Mouse (Mus musculus) stomach, embryonic 14.5 days (tissue): ENCODE results near the gene Gdpd5. TPM values are rescaled to one million over a fixed set of nuclear protein-coding genes. Genes with fewer than 3 reads are reported as not detected.

Experiments used
- ATAC-seq: fragments of 200-750 bp; cut with Nextera tagmentation; 2 replicates; pipeline ENCODE4 v1.8.0; 2017; ENCODE audit warnings: low read depth, moderate TSS enrichment; ENCODE audit not compliant: insufficient number of reproducible peaks, insufficient read depth, low FRiP score
- H3K27ac ChIP-seq: fragments of 300-500 bp; sonication (generic); 2 replicates; pipeline ENCODE4 v1.5.1; 2014; ENCODE audit warnings: mild to moderate bottlenecking, low read length, moderate library complexity, mixed read lengths
- H3K27me3 ChIP-seq: fragments of 300-500 bp; sonication (generic); 2 replicates; pipeline ENCODE4 v1.6.1; 2014; ENCODE audit warnings: low read length, control low read depth, mixed read lengths; ENCODE audit not compliant: control insufficient read depth, insufficient read depth
- H3K36me3 ChIP-seq: fragments of 300-500 bp; sonication (generic); 2 replicates; pipeline ENCODE4 v1.6.1; 2014; ENCODE audit warnings: mild to moderate bottlenecking, control low read depth, low read length, moderate library complexity, mixed read lengths; ENCODE audit not compliant: control insufficient read depth, insufficient read depth
- H3K4me1 ChIP-seq: fragments of 300-500 bp; sonication (generic); 2 replicates; pipeline ENCODE4 v1.6.1; 2014; ENCODE audit warnings: low read length, control low read depth, mixed read lengths; ENCODE audit not compliant: control insufficient read depth, insufficient read depth
- H3K4me2 ChIP-seq: fragments of 300-500 bp; sonication (generic); replicated peaks from 2 replicates; pipeline ENCODE4 v1.6.1; 2014; ENCODE audit warnings: low read depth, low read length, control low read depth
- H3K4me3 ChIP-seq: fragments of 300-500 bp; sonication (generic); 2 replicates; pipeline ENCODE4 v1.5.1; 2014; ENCODE audit warnings: low read depth, low read length, control low read depth
- H3K9ac ChIP-seq: fragments of 300-500 bp; sonication (generic); replicated peaks from 2 replicates; pipeline ENCODE4 v1.6.1; 2014; ENCODE audit warnings: low read depth, mild to moderate bottlenecking, control low read depth, low read length, moderate library complexity, mixed read lengths
- H3K9me3 ChIP-seq: fragments of 300-500 bp; sonication (generic); 2 replicates; pipeline ENCODE4 v1.6.1; 2016; ENCODE audit warnings: low read depth, low read length, control low read depth; ENCODE audit not compliant: control insufficient read depth
- WGBS: fragments of 180-500 bp; shearing (Covaris S2); extraction: QIAGEN DNeasy Blood & Tissue Kit; methylation state at CpG from one replicate; pipeline ENCODE4 v1.1.7; 2014; 5-methylcytosine and 5-hydroxymethylcytosine counted together
- polyA plus RNA-seq: library from polyadenylated mRNA; unstranded; fragments of >200 nt; fragmentation: Nextera tagmentation; extraction: Ambion mirVana; gene quantifications from 2 replicates; pipeline ENCODE4 v1.2.1, GENCODE M21; 2014

The Gdpd5 gene
- polyA plus RNA-seq, 1 experiment from 2014 or later = 22.7 TPM

DNA sequence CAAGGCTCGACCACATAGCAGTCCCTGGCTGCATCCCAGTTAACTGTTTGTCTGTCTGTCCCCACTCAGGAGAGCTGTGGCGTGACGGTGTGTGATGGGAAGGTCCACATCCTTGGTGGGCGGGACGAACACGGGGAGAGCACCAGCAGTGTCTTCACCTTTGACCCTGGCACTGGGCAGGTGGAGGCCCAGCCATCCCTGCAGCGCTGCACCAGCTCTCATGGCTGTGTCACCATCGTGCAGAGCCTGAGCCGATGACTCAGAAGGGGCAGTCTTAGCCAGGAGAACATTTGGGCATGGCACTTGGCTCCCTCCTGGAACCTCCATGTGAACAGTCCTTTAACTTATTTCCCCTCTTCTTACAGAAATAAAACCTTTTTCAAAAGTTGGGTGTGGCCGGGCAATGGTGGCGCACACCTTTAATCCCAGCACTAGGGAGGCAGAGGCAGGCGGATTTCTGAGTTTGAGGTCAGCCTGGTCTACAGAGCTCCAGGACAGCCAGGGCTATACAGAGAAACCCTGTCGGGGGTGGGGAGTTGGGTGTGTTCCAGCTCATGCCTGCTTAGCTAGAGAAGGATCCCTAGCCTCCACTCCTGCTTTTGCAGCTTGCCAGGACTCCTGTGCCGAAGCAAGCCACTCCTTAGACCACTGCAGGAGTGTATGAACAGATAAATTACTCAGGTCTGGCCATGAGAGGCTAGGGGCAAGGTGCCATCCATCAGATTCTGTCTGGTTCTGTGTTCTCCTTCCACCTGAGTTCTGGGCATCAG lies 92.6 kb downstream of the Gdpd5 start:
- H3K9me3 ChIP-seq = no peaks in the 10 kb centered on the region
- ATAC-seq = no peak

DNA sequence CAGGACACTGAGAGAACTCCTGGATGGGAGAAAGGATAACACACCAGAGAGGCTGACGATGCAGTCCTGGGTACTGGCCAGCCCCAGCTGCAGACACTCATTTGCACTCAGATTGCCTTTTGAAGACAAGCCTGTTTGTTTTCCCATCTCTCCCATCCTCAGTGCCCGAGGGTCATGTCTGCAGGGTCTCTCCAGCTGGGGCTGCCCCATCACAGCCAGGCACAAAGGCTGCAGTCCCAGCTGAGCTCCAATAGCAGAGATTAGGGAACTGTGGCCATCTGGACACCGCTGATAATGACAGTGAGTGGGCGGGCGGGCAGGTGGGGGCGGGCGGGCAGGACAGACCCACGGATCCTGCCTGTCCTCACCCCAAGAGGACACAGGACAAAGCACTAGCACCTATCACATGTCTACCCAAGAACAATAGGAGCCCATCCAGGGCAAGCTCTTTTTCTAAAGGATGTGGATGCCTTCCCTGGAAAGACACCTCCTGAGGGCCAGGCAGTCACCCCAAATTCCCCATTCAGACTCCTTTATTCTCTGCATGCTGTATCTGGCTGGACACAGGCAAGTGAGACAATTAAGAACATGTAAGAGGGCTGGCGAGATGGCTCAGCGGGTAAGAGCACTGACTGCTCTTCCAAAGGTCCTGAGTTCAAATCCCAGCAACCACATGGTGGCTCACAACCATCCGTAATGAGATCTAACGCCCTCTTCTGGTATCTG lies 93.8 kb downstream of the Gdpd5 start:
- Histone ChIP-seq H3K9me3 (no peaks in the 10 kb centered on the region), H3K4me3 (no peak overlapping the region), H3K9ac (no peak overlapping the region), H3K36me3 (peaks cover 52% of the 10 kb centered on the region), H3K4me1 (peaks cover 6% of the 10 kb centered on the region; the same call in 1 of the 2 replicates), H3K4me2 (no peak overlapping the region), H3K27me3 (no peaks in the 10 kb centered on the region), H3K27ac (no peak overlapping the region)
- no peak for ATAC-seq
- 59% methylated on average over 12 of the region's 12 CpGs for WGBS

More for the DNA sequence above, 92.6 kb downstream of the Gdpd5 start:
- Histone ChIP-seq H3K9ac (no peak overlapping the region), H3K27ac (no peak overlapping the region), H3K4me2 (no peak overlapping the region), H3K4me3 (no peak overlapping the region), H3K4me1 (0 out of 2 replicates have a peak, but pooled peaks cover 1% of the 10 kb centered on the region), H3K36me3 (peaks cover 40% of the 10 kb centered on the region), H3K27me3 (no peaks in the 10 kb centered on the region)
- WGBS = 72% methylated on average over 14 of the region's 14 CpGs

DNA sequence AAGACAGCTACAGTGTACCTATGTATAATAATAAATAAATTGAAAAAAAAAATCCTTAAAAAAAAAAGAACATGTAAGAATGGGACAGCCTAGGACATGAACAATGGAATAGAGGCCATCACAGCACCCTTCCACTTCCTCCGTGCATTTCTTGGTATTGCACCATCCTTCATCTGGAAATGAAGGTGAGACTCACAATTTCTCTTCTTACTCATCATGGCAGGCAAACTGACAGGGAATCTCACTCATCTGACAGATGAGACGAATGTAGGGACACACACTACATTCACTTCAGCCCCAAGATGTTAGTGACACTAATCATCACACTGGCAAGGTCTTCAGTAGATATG lies 94.3 kb downstream of the Gdpd5 start:
- no peak overlapping the region for H3K4me2 ChIP-seq
- H3K27ac ChIP-seq = no peak overlapping the region
- no peak overlapping the region for H3K9ac ChIP-seq
- H3K9me3 ChIP-seq = no peaks in the 10 kb centered on the region
- H3K27me3 ChIP-seq = no peaks in the 10 kb centered on the region
- peaks cover 10% of the 10 kb centered on the region; the same call in 1 of the 2 replicates for H3K4me1 ChIP-seq
- peaks cover 58% of the 10 kb centered on the region for H3K36me3 ChIP-seq
- no peak for ATAC-seq
- H3K4me3 ChIP-seq = no peak overlapping the region
- WGBS = 88% methylated on average over 2 of the region's 2 CpGs

DNA sequence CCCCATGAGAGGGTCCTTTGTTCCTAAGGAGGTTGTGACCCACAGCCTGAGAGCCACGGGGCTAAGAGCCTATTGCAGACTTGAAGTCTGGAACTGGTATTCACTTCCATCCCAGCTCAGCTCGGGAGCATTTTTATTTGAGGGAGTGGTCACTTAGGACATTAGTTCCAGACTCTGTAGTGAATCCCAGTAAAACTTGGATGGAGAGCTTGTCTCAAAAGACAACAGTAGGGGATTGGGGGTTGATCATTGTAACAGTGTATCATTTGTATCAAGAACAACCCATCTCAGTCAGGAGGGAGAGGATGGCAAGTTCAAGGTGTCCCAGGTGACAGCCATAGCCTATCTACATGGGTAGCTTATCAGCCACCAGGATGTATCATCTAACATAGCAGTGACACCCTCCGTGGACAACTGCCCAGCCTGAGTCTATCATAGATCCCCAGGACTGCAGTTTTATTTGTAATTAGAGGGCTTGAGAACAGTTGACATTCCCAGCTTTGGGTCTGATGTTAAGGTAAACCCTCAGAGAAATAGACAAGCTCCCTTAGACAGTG lies 95.4 kb downstream of the Gdpd5 start:
- Histone ChIP-seq H3K4me3 (no peak overlapping the region), H3K27me3 (no peaks in the 10 kb centered on the region), H3K27ac (no peak overlapping the region), H3K4me1 (peaks cover 21% of the 10 kb centered on the region; the same call in 1 of the 2 replicates), H3K36me3 (peaks cover 69% of the 10 kb centered on the region), H3K9me3 (no peaks in the 10 kb centered on the region), H3K9ac (no peak overlapping the region), H3K4me2 (no peak overlapping the region)
- ATAC-seq = no peak
- 47% methylated on average over 3 of the region's 3 CpGs for WGBS

DNA sequence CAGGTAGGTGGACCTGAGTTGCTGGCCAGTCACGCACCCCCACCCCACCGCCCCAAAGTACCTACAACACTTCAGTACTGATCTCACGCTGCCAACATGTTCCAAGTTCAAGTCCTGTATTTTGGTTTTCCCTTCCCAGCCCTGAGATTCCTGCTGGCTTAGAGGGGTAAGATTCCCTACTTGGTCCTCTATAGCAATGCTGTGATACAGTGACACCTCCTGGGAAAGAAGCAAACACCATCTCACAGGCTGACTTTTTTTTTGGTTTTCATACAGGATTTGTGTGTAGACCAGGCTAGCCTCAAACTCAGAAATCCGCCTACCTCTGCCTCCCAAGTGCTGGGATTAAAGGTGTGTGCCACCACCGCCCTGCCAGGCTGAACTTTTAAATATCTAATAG lies 96.0 kb downstream of the Gdpd5 start:
- H3K27ac ChIP-seq = no peak overlapping the region
- H3K4me3 ChIP-seq = no peak overlapping the region
- peaks cover 75% of the 10 kb centered on the region for H3K36me3 ChIP-seq
- H3K9me3 ChIP-seq = no peaks in the 10 kb centered on the region
- 85% methylated on average over 5 of the region's 5 CpGs for WGBS
- peaks cover 27% of the 10 kb centered on the region for H3K4me1 ChIP-seq
- H3K4me2 ChIP-seq = no peak overlapping the region
- no peak for ATAC-seq
- no peak overlapping the region for H3K9ac ChIP-seq
- H3K27me3 ChIP-seq = no peaks in the 10 kb centered on the region

DNA sequence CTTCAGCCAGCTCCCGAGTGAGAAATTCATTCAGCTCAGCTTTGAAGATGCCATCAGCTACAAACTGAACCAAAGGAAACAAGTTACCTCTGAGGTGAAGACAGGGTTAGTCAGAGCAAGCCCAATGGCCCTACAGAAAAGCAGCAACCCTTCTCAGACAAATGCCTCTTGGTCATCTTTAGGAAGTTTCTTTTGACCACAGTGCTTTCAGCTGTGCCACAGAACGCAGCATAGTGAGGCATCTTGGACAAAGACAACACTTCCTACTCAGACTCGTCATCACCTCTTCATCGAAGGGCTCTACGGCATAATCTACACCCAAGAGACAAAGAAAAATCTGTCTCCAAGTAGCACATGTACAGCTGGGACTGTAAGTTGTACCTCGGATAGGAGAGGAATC lies 101.4 kb downstream of the Gdpd5 start:
- 2% methylated on average over 6 of the region's 6 CpGs for WGBS
- no peaks in the 10 kb centered on the region for H3K9me3 ChIP-seq
- H3K4me1 ChIP-seq = peaks cover 30% of the 10 kb centered on the region
- H3K27ac ChIP-seq = peak overlapping the region; percentile 86
- peak overlapping the region; percentile 95 for H3K4me2 ChIP-seq
- H3K4me3 ChIP-seq = peak overlapping the region; percentile 74
- H3K36me3 ChIP-seq = peaks cover 50% of the 10 kb centered on the region
- no peak for ATAC-seq
- H3K27me3 ChIP-seq = no peaks in the 10 kb centered on the region
- H3K9ac ChIP-seq = peak overlapping the region; percentile 94

DNA sequence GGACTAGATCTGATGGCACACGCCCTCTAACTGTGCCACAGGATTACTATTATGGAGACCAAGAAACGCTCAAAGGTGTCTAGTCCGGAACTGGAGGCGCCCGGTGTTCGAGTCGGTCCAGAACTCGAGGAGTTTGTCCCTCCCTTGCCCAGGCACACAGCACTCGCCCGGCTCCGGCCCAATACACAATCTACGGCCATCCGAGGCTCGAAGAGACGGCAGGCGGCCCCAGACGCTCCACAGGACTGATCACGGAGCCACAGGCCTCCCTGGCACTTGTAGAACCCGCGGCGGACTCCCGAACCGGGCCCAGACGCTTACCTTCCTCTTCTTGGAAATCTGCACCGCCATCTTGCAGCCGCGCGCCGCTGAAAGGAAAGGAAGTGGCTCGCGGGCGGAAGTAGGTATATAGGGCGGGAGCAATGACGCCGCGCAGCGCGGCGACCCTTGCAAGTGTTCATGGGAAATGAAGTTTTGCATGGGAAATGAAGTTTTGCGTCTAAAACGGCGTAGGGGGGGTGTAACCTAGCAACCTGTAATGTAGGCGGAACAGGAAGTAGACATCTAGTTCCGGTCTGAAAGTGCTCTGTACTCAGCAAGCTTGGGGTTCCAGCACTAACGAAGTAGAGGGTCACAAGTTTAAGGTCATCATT lies 102.2 kb downstream of the Gdpd5 start, which contains the start of gene Rps3:
TSS of gene Rps3 (minus strand) at position 468 of the 653 bp plus-strand sequence.
- no peaks in the 10 kb centered on the region for H3K9me3 ChIP-seq
- H3K27ac ChIP-seq = peak within 1 kb of the TSS; percentile 86
- peaks cover 30% of the 10 kb centered on the region for H3K4me1 ChIP-seq
- peak within 1 kb of the TSS; percentile 94 for H3K9ac ChIP-seq
- under 1% methylated on average over 45 of the region's 45 CpGs for WGBS
- peak within 1 kb of the TSS; percentile 74 for H3K4me3 ChIP-seq
- peak; percentile 95 for ATAC-seq
- no peaks in the 10 kb centered on the region for H3K27me3 ChIP-seq
- H3K36me3 ChIP-seq = peaks cover 42% of the 10 kb centered on the region
- H3K4me2 ChIP-seq = peak within 1 kb of the TSS; percentile 95

DNA sequence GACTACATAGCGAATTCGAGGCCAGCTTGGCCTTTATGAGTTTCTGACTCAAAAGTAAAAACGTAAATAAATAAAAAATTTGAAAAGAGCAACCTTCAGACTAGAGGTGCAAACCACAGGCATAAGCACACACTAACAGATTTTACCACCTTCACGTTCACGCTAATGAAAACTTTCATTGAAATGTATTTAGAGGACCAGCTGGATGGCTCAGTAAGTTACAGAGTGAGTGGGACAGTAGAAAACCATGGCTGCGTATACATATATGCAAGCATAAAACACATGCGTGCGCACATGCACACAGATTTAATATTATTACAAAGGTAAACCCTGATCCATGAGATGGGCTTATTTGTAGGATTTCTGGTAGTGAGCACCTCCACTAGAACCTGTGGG lies 102.7 kb downstream of the Gdpd5 start:
- Histone ChIP-seq H3K4me2 (peak overlapping the region; percentile 37), H3K27me3 (no peaks in the 10 kb centered on the region)
- 0 out of 2 replicates have a peak, but pooled peaks have one; percentile 3 for ATAC-seq

More for the DNA sequence above, 102.7 kb downstream of the Gdpd5 start:
- Histone ChIP-seq H3K9ac (no peak overlapping the region), H3K27ac (no peak overlapping the region), H3K9me3 (no peaks in the 10 kb centered on the region), H3K36me3 (peaks cover 37% of the 10 kb centered on the region), H3K4me1 (peaks cover 28% of the 10 kb centered on the region), H3K4me3 (peak overlapping the region; percentile 74)
- 43% methylated on average over 8 of the region's 8 CpGs for WGBS
